Mouse (Mus musculus): ENCODE measurements around the gene Thy1. TPM values are rescaled to one million over a fixed set of nuclear protein-coding genes. Genes with fewer than 3 reads are reported as not detected.
A peak's percentile ranks its signal among the peaks of the same experiment; 100 is the strongest.

Thy1 gene
- total RNA-seq (2021) = 10 to 100 TPM; 27.1 to 57.0 TPM
- long read RNA-seq, experiment 1, partial matches to known transcripts = 0 of 6 reads
- long read RNA-seq, experiment 1, other reads (novel, unspliced or antisense) = 2 of 6 reads
- long read RNA-seq, experiment 2, partial matches to known transcripts = 0 of 2 reads
- long read RNA-seq, experiment 2, other reads (novel, unspliced or antisense) = 1 of 2 reads

DNA sequence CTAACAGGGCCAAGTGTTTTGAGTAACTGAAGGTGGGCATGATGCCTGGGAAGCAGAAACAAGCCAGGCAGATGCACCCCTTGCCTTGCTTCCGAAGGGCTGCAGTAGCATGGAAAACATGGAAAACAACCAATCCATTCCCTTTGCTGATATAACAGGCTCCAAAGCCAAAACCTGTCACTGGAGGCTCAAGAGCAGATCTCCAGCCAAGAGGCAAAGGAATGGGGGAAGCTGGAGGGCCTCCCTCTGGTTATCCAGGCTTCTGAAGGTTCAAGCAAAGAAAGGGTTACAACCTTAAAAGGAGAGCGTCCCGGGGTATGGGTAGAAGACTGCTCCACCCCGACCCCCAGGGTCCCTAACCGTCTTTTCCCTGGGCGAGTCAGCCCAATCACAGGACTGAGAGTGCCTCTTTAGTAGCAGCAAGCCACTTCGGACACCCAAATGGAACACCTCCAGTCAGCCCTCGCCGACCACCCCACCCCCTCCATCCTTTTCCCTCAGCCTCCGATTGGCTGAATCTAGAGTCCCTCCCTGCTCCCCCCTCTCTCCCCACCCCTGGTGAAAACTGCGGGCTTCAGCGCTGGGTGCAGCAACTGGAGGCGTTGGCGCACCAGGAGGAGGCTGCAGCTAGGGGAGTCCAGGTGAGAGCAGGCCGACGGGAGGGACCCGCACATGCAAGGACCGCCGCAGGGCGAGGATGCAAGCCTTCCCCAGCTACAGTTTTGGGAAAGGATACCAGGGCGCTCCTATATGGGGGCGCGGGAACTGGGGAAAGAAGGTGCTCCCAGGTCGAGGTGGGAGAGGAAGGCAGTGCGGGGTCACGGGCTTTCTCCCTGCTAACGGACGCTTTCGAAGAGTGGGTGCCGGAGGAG is at the start of gene Thy1:
Gene Thy1 (plus strand): TSS at position 549 of the 872 bp plus-strand sequence.
- intact Hi-C loops (cut with DNase I) = no loop called here
- DNase-seq = peak; percentile 49 to 55

- intact Hi-C loops (cut with DNase I) = no loop called here
- no peak for DNase-seq
Measured at GRCm38 (mm10) chr9:43997681-43998080, 45.5 kb upstream of the Thy1 start.

- no peak for DNase-seq
- intact Hi-C loops (cut with DNase I) = no loop called here
Measured at GRCm38 (mm10) chr9:43998851-43999250, 44.3 kb upstream of the Thy1 start.

- intact Hi-C loops (cut with DNase I) = no loop called here
- DNase-seq = no peak
Measured at GRCm38 (mm10) chr9:44004362-44004761, 38.8 kb upstream of the Thy1 start.

DNA sequence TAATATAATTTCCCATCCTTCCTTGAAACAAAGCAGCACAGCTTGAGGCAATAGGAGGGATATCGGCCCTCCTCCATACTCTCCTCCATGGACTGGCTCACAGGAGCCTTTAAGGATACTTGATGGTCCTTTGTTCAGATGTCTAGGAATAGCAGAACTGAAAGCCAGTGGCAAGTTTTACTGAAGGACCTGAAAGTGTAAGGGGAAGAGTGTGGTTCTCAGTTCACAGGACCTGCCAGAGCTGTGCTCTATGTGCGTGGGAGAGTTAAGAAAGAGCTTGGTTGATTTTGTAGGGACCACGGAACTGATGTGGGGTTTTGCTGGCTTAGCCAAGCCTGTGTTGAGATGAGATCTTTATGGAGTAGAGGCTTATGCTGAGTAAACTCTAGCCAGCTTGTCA is 37.9 kb upstream of the Thy1 start:
- no peak for DNase-seq
- intact Hi-C loops (cut with DNase I) = no loop called here

GRCm38 (mm10) chr9:44007323-44007722 is 35.9 kb upstream of the Thy1 start:
- DNase-seq = no peak
- intact Hi-C loops (cut with DNase I) = no loop called here

- intact Hi-C loops (cut with DNase I) = no loop called here
- DNase-seq = no peak
Measured at GRCm38 (mm10) chr9:44007991-44008390, 35.2 kb upstream of the Thy1 start.

GRCm38 (mm10) chr9:44010900-44011299 is 32.3 kb upstream of the Thy1 start:
- intact Hi-C loops (cut with DNase I) = no loop called here
- no peak for DNase-seq

GRCm38 (mm10) chr9:44011668-44012067 is 31.5 kb upstream of the Thy1 start:
- no peak for DNase-seq
- intact Hi-C loops (cut with DNase I) = no loop called here

DNA sequence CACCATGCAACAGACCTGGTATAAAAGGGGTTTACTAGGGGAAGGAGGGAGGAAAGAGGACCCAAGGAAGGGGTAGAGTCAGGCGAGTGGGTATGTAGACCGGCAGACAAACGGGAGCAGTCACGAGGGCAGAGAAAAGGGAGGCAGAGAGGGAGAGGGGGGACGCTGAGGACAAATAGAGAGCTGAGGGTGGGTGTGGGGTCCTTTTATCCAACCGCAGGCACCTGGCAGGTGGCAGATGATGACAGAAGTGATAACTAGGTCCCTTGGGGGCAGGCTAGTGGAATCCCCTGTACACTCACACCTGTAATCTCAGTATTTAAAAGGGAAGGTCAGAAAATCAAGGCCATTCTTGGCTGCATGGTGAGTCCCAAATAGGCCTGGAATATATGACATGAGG is 31.0 kb upstream of the Thy1 start:
- DNase-seq = no peak
- intact Hi-C loops (cut with DNase I) = no loop called here

- intact Hi-C loops (cut with DNase I) = no loop called here
- DNase-seq = peak; percentile 40 to 42
Measured at GRCm38 (mm10) chr9:44012761-44013301, 30.4 kb upstream of the Thy1 start.

- no peak for DNase-seq
- intact Hi-C loops (cut with DNase I) = no loop called here
Measured at GRCm38 (mm10) chr9:44013781-44014180, 29.4 kb upstream of the Thy1 start.

- intact Hi-C loops (cut with DNase I) = no loop called here
- DNase-seq = no peak
Measured at GRCm38 (mm10) chr9:44016304-44016703, 26.9 kb upstream of the Thy1 start.

DNA sequence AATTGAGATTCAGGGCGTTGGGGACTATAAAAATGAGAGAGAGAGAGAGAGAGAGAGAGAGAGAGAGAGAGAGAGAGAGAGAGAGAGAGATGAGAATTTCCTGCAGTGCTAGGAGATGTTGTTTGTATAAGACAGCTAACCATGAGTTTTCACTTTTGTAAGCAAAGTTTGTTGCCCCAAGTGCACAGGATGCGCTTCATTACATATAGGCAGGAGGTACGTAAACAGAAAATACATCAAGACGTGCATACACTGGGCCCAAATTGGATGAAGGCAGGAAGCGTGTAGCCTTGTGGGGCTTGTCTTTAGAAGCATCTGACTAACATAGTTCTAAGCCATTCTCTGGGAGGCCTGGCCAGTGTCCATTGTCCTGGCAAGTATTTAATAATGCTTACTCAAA is 25.3 kb upstream of the Thy1 start:
- DNase-seq = no peak
- intact Hi-C loops (cut with DNase I) = no loop called here

DNA sequence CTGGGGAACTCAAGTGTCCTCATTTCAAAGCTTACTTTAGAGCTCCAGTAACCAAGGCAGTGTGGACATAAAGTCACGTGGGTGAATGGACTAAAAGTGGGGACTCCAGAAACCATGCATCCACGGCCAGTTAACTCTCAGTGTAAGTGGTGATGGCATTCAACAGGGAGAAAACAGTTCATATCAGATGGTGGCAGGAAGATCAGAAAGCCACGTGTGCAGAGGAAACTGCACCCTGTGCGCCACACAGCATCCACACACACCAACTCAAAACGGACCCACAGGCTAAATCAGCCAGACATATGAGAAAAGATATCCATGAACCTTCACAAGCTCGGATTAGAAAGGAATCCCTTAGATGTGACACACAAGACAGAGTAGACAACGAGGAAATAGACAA is 23.2 kb upstream of the Thy1 start:
- intact Hi-C loops (cut with DNase I) = no loop called here
- DNase-seq = no peak

- no peak for DNase-seq
- intact Hi-C loops (cut with DNase I) = no loop called here
Measured at GRCm38 (mm10) chr9:44022100-44022847, 20.9 kb upstream of the Thy1 start.

DNA sequence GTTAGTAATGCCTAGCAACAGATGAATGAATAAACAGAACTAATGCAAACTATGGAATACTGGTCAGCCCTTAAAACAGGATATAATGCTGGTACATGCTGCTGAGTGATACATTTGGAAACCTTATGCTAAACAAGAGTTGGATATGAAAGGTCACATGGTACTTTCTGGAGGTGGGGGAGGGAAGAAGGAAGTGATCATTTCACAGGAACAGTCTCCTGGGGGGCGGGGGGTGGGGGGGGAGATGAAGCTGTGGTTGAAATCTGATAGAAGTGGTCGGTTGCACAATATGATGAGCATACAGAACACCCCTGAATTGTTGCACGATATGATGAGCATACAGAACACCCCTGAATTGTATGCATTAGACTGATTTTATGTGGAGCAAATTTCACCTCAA is 19.1 kb upstream of the Thy1 start:
- no peak for DNase-seq
- intact Hi-C loops (cut with DNase I) = no loop called here

- no peak for DNase-seq
- intact Hi-C loops (cut with DNase I) = no loop called here
Measured at GRCm38 (mm10) chr9:44029580-44030236, 13.5 kb upstream of the Thy1 start.

GRCm38 (mm10) chr9:44030646-44031045 is 12.5 kb upstream of the Thy1 start:
- no peak for DNase-seq
- intact Hi-C loops (cut with DNase I) = no loop called here

DNA sequence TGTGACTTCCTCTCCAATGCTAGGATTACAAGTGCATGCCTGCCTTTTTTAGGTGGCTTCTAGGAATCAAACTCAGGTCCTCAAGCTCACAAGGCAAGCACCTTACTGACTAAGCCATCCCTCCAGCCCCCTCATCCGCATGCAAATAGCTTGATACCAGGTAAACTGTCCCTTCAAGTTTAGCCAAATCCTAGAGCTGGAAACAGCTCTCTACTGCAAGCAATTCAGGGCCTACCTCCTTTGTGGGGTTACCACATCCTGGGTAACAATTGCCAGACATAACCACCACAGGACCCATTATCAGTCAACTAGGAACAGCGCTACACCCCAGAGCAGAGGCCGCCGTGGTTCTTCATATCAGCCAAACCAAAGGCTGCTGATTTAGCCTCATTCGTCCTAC is 12.1 kb upstream of the Thy1 start:
- intact Hi-C loops (cut with DNase I) = no loop called here
- no peak for DNase-seq

- intact Hi-C loops (cut with DNase I) = no loop called here
- DNase-seq = no peak
Measured at GRCm38 (mm10) chr9:44031946-44032345, 11.2 kb upstream of the Thy1 start.

All from heart, postnatal 14 days (tissue).